Mouse (Mus musculus): ENCODE measurements around the gene Mmp14.

The Mmp14 gene

GRCm38 (mm10) chr14:54471467-54471866, 40.1 kb downstream of the Mmp14 start:
- in situ Hi-C loops (cut with MseI, MboI): no loop called here

GRCm38 (mm10) chr14:54472671-54473070, 41.3 kb downstream of the Mmp14 start:
- in situ Hi-C loops (cut with MseI, MboI): no loop called here

- in situ Hi-C loops (cut with MseI, MboI): no loop called here
Measured at GRCm38 (mm10) chr14:54474744-54475143, 43.3 kb downstream of the Mmp14 start.

DNA sequence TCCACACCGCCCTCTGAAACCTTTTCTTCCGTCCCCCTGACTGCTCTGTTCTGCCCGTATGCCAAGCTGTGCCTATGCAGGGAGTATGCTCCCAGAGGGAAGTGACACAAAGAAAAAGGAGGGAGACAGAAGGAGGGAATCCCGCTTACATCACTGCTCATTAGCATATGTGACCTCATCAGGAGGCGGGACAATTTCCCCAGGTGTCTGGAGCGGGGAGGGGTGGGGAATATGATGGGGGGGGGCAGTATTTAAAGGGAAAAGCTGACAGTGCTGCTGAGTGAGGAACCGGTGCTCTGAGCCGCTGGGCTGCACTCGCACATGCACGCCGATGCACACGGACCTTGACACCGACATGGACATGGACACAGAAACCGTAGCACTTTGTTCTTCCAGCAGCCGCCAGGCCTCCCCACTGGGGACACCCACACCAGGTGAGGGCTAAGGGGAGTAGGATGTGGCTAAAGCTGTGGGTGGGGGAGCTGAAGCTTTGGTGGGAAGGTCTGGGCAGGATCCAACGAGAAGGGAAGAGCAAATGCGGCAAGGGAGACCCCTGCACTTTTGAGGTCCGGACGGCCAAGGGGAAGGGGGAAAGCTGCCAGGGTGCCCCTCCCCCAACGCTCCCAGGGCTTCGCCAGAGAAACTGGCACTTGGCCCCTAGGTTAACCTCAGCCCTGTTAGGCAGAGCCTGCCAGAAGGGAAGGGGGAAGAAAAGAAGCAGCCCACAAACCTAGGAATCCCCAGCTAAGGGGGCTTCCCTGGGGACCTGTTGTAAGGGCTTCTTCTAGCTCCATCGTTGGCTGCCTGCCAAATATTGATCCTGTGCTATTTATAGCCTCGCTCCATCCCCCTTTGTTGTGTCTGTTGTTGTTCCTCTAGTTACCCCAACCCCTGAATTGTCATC, 44.8 kb downstream of the Mmp14 start, which contains the start of gene Rem2:
Rem2 (plus strand) TSS at position 160 of the 904 bp plus-strand sequence.
- in situ Hi-C loops (cut with MseI, MboI): no loop called here

GRCm38 (mm10) chr14:54477172-54477909, 45.9 kb downstream of the Mmp14 start:
- in situ Hi-C loops (cut with MseI, MboI): no loop called here

- in situ Hi-C loops (cut with MseI, MboI): no loop called here
Measured at GRCm38 (mm10) chr14:54479451-54479920, 48.1 kb downstream of the Mmp14 start.

DNA sequence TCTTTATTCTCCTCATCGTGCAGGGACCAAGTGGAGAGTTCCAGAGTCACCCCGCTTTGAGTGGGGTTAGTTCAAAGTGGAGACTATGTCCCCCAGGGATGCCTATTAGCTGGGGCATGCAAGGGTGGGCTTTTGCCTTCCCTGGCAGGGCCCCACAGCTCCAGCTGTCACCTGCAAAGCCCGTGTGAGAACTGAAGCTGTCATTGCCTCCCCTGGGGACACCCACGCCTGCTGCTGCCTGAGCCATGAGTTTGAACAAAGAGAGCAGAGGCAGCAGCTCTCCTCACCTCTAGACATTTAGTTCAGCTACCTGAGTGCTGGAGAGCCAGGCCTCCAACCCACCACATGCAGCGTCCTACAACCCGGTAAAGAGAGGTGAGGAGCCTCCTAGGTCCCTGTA, 49.3 kb downstream of the Mmp14 start:
- in situ Hi-C loops (cut with MseI, MboI): no loop called here

DNA sequence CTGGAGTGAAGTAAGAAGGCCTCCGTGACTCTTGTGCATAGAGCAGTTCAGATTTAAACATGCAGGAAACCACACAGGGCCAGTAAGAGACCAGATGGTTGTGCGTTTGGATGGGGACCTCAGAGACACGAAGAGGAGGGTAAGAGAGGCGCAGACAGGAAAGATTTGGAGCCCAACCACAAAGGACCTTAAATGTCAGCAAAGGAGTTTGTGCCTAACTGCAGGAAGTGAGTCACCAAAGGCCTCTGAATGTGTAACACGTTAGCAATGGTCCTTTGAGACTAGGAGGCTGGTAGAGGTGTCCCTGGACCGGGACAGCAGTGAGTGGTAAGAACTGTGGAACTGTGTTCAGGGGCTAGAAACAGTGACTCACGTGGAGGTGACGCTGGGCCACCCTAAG, 50.0 kb downstream of the Mmp14 start:
- in situ Hi-C loops (cut with MseI, MboI): no loop called here

DNA sequence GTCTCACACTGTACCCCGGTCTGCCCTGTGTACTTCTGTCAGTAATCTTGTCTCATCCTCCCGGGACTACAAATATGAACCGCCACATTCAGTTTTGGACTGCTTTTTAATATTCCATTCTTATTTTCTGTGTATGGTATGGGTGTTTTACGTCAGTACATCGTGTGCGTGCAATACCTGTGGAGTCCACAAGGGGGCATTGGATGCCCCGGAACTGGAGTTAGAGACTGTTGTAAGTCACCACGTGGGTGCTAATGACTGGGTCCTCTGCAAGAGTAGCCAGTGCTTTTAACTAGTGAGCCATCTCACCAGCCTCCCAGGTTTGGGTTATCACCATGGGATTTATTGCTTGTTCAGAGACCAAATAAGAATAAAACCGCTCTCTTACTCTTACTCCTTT, 51.1 kb downstream of the Mmp14 start:
- in situ Hi-C loops (cut with MseI, MboI): no loop called here

- in situ Hi-C loops (cut with MseI, MboI): no loop called here
Measured at GRCm38 (mm10) chr14:54485899-54486298, 54.5 kb downstream of the Mmp14 start.

DNA sequence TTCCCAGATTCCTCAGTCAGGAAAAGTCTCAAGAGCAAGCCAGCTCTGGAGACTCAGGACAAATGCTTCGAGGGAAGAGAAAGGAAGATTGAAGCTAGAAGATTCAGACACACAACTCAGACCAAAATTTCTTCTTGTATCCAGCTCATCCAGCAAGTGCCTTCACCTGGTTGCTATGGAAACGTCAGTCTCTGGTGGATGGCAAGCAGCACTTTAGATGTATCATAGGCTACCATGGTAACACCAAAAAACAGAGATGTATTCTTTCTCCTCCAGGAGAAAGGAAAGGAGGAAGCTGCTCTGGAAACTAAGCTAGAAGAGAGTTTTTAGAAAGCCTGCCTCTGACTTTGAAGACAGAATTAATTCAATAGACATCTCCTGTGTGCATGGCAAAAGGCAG, 56.3 kb downstream of the Mmp14 start:
- in situ Hi-C loops (cut with MseI, MboI): no loop called here

GRCm38 (mm10) chr14:54488350-54488749, 56.9 kb downstream of the Mmp14 start:
- in situ Hi-C loops (cut with MseI, MboI): no loop called here

- in situ Hi-C loops (cut with MseI, MboI): no loop called here
Measured at GRCm38 (mm10) chr14:54492345-54493131, 61.1 kb downstream of the Mmp14 start.

- in situ Hi-C loops (cut with MseI, MboI): no loop called here
Measured at GRCm38 (mm10) chr14:54493236-54493635, 61.8 kb downstream of the Mmp14 start.

DNA sequence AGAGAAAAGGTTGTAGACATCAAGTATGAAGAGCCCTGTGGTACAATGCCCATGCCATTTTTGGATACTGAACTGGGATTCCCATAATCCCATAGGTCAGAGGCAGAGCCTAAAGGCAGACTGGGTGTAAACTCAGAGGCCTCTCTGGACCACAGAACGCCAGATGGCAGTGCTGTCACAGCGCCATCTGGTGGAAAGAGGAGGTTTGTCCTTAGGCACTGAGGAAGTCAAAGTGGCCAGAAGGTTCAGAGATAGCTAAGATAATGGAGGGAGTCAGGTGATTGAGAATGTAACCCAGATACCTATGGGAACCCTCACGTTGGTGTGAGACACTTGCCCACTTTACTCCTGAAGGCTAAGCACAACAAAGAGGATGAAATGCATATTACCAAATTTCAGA, 62.8 kb downstream of the Mmp14 start:
- in situ Hi-C loops (cut with MseI, MboI): no loop called here
